Mouse (Mus musculus): ENCODE measurements at regions not wholly inside any gene's neighbourhood (a gene's known extent, or its start where the extent isn't known, plus 50 kb on each side); places are given as distances from the start of the nearest gene placed in this dataset.

DNA sequence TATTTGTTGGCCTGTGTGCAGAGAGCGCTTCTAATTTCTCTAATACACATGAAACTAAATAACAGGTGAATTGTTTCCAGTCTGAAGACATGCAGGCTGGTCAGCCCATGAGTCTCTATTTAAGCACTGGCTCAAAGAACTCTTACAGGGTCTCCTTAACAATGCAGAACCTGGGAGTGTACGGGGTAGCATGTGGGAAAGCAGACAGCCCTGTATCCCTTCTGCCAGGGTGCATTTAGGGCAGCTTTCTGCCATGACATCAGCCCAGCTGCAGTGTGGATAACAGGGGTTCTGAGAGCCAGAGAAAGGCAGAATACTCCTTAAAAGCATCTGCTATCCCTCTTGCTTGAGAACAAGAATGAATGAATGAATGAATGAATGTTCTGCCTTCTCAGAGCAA is 164.7 kb downstream of the Grb14 start:
- DNase-seq (ENCODE audit: low read depth, low spot score): no peak

DNA sequence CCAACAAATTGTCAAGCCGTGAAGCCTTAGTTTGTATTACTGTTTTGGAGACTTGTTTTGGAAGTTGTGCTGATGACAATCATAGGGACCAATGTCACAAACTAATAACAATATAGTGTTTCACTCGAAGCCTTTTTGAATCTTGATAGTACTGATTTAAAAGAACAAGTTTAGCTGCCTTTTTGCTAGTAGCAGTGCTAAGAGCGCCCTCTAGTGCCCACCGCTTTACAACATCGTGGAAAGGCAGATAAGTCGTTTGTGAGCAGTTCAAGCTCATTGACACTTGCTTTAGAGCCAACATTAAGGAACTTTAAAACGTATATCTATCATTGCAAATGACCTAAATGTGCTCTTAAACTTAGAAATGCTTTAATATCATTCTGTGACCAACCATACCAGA is 170.9 kb downstream of the Grb14 start:
- DNase-seq (ENCODE audit: low read depth, low spot score): peak; percentile 84

GRCm38 (mm10) chr2:64852913-64853312 is 171.9 kb downstream of the Grb14 start:
- no peak for DNase-seq (ENCODE audit: low read depth, low spot score)

- no peak for DNase-seq (ENCODE audit: low read depth, low spot score)
Observed at GRCm38 (mm10) chr2:64851096-64851495, 173.7 kb downstream of the Grb14 start.

DNA sequence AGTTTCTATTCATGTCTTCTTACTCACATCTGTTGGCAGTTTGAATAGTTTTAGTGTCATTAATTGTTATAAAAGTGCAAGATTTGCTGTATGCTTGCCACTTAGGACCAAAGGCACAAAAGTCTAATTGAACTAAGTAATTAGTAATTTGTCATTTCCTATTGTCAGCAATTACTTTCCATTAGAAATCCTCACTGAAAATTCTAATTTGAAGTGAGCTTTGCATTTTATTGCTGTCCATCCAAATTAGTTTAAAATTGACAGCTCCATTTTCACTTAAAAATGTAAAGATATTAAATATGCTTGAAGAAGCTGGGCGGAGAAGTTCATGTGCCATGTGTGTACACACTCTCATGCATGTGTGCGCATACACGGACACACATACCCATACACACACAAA is 174.1 kb downstream of the Grb14 start:
- DNase-seq (ENCODE audit: low read depth, low spot score): no peak

DNA sequence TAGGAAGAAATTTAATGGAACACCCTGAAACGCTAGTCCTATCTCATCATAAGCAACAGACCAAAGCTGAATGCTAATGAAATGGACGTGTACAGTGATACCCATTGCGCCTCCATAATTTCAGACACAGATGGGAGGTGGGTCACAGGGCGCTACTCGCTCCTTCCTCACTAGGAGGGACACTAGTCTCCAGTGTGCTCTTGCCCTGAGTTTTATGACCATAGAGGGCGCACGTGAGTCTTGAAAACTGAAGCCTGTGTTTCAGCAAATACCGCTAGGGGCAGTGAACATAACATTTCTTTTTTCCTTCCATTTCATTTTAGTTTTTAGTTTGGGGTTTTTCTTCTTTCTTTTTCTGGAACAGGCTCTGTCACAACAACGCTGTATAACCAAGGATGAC is 200.3 kb downstream of the Grb14 start:
- DNase-seq (ENCODE audit: low read depth, low spot score): no peak

DNA sequence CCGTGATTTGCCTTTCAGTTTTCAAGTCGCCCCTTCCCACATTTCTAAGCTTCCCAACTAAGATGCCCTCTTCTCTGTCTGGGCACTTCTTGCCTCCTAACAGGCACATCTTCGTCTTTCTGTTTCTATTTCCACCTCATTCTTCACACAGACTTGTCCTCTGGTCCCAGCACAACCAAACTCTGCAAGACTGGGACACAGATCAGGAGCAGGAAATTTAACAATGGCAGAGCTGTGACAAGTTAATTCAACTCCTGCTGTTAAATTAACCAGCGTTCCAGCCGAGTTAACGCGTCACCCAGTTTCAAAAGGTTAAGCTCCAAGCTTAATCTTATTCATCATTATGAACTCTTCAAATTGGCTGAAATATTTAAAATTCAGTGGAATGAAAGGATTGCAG is 200.9 kb downstream of the Grb14 start:
- DNase-seq (ENCODE audit: low read depth, low spot score): no peak

GRCm38 (mm10) chr2:64823074-64823473 is 201.7 kb downstream of the Grb14 start:
- no peak for DNase-seq (ENCODE audit: low read depth, low spot score)

GRCm38 (mm10) chr2:64818159-64818558 is 206.6 kb downstream of the Grb14 start:
- DNase-seq (ENCODE audit: low read depth, low spot score): no peak

Data from 3T3-L1 (cell line).